Mouse (Mus musculus) common myeloid progenitor, adult 5-6 weeks (primary cell): Measurements from ENCODE around the gene Sptssa. TPM values are rescaled to one million over a fixed set of nuclear protein-coding genes. Genes with fewer than 3 reads are reported as not detected.

Experiments used
- total RNA-seq: library from RNA; stranded (forward); fragments of 200-1000, 187-1606 nt; gene quantifications from 2 replicates; pipeline ENCODE4 v1.2.3, GENCODE M21; 2017

The Sptssa gene
- total RNA-seq, 1 experiment from 2014 or later, result 163 TPM

Other genes starting within 250 kb of the Sptssa start
- 55.4 and 62.9 TPM in 2 replicates for gene Eapp, start 39.3 kb upstream of the Sptssa start, total RNA-seq
- 74.9 and 106 TPM in 2 replicates for gene Snx6, start 139.1 kb upstream of the Sptssa start, total RNA-seq
- gene Cfl2, start 206.3 kb upstream of the Sptssa start, total RNA-seq, result 18.6 and 39.9 TPM in 2 replicates